Mouse (Mus musculus) liver, adult 2 months (tissue): ENCODE data around the gene Cfdp1. TPM values are rescaled to one million over a fixed set of nuclear protein-coding genes. Genes with fewer than 3 reads are reported as not detected.
A peak's percentile ranks its signal among the peaks of the same experiment; 100 is the strongest.

Experiments used
- DNase-seq: peaks from one replicate; pipeline ENCODE4 v3.0.0-alpha.2; 2011; ENCODE audit warnings: low read depth, low spot score; ENCODE audit errors: extremely low read depth
- H3K27ac ChIP-seq: fragments of 200-500 bp; replicated peaks from 2 replicates; pipeline ENCODE4 v1.5.1; 2012; ENCODE audit warnings: low read depth, mild to moderate bottlenecking, control low read depth, inconsistent platforms, low read length; ENCODE audit not compliant: insufficient read depth
- H3K27me3 ChIP-seq: fragments of 200-500 bp; 2 replicates; pipeline ENCODE4 v1.6.1; 2012; ENCODE audit warnings: mild to moderate bottlenecking, moderate library complexity, low read length, inconsistent platforms; ENCODE audit not compliant: control insufficient read depth, insufficient read depth
- H3K36me3 ChIP-seq: fragments of 200-500 bp; 2 replicates; pipeline ENCODE4 v1.6.1; 2012; ENCODE audit warnings: low read length, inconsistent platforms; ENCODE audit not compliant: control insufficient read depth, insufficient read depth
- H3K4me1 ChIP-seq: fragments of 200-500 bp; 2 replicates; pipeline ENCODE4 v1.6.1; 2011; ENCODE audit warnings: low read length; ENCODE audit not compliant: control insufficient read depth, insufficient read depth
- H3K4me3 ChIP-seq: fragments of 200-500 bp; 2 replicates; pipeline ENCODE4 v1.5.1; 2011; ENCODE audit warnings: low read depth, mild to moderate bottlenecking, control low read depth, low read length, moderate library complexity; ENCODE audit not compliant: insufficient read depth
- H3K79me2 ChIP-seq: fragments of 200-500 bp; 2 replicates; pipeline ENCODE4 v1.6.1; 2012; ENCODE audit warnings: inconsistent platforms, mild to moderate bottlenecking, low read length, moderate library complexity; ENCODE audit not compliant: control insufficient read depth, insufficient read depth
- H3K9ac ChIP-seq: fragments of 200-500 bp; 2 replicates; pipeline ENCODE4 v1.6.1; 2012; ENCODE audit warnings: low read depth, mild to moderate bottlenecking, control low read depth, inconsistent platforms, low read length
- CTCF ChIP-seq: fragments of 200-500 bp; IDR thresholded peaks from 2 replicates; pipeline ENCODE4 v1.5.1; 2011; ENCODE audit warnings: low read depth, low read length, control low read depth
- POLR2A ChIP-seq: fragments of 200-500 bp; IDR thresholded peaks from 2 replicates; pipeline ENCODE4 v1.6.1; 2011; ENCODE audit warnings: low read length, control low read depth; ENCODE audit not compliant: insufficient read depth; ENCODE audit errors: extremely low read depth
- WGBS: fragments of 180-500 bp; shearing (Covaris S2); methylation state at CpG from one replicate; pipeline ENCODE4 v1.1.7; 2018; 5-methylcytosine and 5-hydroxymethylcytosine counted together
- polyA plus RNA-seq: library from polyadenylated mRNA; depleted of rRNA; stranded (reverse); fragments of >200 nt; gene quantifications from 2 replicates; pipeline ENCODE4 v1.2.3, GENCODE M21; 2012
- total RNA-seq: library from RNA; depleted of rRNA; stranded (reverse); fragments of >200 nt; gene quantifications from 2 replicates; pipeline ENCODE4 v1.2.3, GENCODE M21; 2014

Gene Cfdp1
- total and polyA plus RNA-seq, 2 experiments = 3.8 to 40.7 TPM

GRCm38 (mm10) chr8:111877711-111878110 is 23.6 kb upstream of the Cfdp1 start:
- TF ChIP-seq POLR2A (no peak), CTCF (no peak)
- Histone ChIP-seq H3K27me3 (no peaks in the 10 kb centered on the region), H3K4me3 (no peak overlapping the region), H3K27ac (no peak overlapping the region), H3K79me2 (peaks cover 2% of the 10 kb centered on the region; the same call in 1 of the 2 replicates), H3K36me3 (no peaks in the 10 kb centered on the region), H3K9ac (no peak overlapping the region), H3K4me1 (peaks cover 3% of the 10 kb centered on the region; the same call in 1 of the 2 replicates)
- no peak for DNase-seq
- WGBS = 85% methylated on average over 9 of the region's 9 CpGs

GRCm38 (mm10) chr8:111876355-111876948 is 22.4 kb upstream of the Cfdp1 start, which contains the start of gene Tmem170:
TSS of gene Tmem170 (minus strand) at chr8:111876750.
- Histone ChIP-seq H3K9ac (peak within 1 kb of the TSS; percentile 68), H3K36me3 (no peaks in the 10 kb centered on the region), H3K27ac (peak within 1 kb of the TSS; percentile 38), H3K27me3 (no peaks in the 10 kb centered on the region), H3K4me3 (peak within 1 kb of the TSS; percentile 76), H3K4me1 (peaks cover 3% of the 10 kb centered on the region; the same call in 1 of the 2 replicates), H3K79me2 (peaks cover 2% of the 10 kb centered on the region; the same call in 1 of the 2 replicates)
- WGBS = under 1% methylated on average over 50 of the region's 53 CpGs
- TF ChIP-seq CTCF = peak; percentile 90
- peak; percentile 11; the same call in 1 of the 2 replicates for TF ChIP-seq POLR2A
- peak; percentile 84 for DNase-seq

DNA sequence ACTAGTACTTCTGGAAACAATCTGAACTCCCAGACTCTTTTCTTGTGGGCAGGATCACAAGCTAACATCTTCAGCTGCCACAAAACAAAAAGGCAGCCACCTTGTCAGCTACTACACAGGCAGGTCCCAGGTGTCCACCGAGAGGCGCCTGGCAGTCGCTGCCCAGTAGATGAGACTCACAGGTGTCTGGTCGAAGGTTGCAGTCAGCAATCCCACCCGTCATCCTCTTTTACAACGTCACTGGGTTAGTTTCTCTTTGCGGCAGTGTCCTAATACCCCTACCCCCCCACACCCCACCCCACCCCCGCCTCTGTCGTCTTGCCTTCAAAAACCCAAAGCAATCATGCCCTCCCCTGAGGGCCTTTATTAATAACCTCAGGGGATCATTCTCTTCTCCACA is 21.7 kb upstream of the Cfdp1 start:
- Histone ChIP-seq H3K36me3 (no peaks in the 10 kb centered on the region), H3K27me3 (no peaks in the 10 kb centered on the region), H3K27ac (0 out of 2 replicates have a peak overlapping the region, but pooled peaks have one; percentile 38), H3K4me3 (peak overlapping the region; percentile 76), H3K9ac (peak overlapping the region; percentile 68), H3K4me1 (peaks cover 3% of the 10 kb centered on the region; the same call in 1 of the 2 replicates), H3K79me2 (peaks cover 2% of the 10 kb centered on the region; the same call in 1 of the 2 replicates)
- WGBS = 8% methylated on average over 9 of the region's 9 CpGs
- peak; percentile 11 for DNase-seq
- TF ChIP-seq CTCF = no peak
- no peak for TF ChIP-seq POLR2A

- H3K27me3 ChIP-seq = no peaks in the 10 kb centered on the region
- no peak for DNase-seq
- TF ChIP-seq POLR2A (no peak), CTCF (no peak)
- no peak overlapping the region for H3K4me3 ChIP-seq
- peaks cover 2% of the 10 kb centered on the region; the same call in 1 of the 2 replicates for H3K79me2 ChIP-seq
- 0 out of 2 replicates have a peak, but pooled peaks cover 3% of the 10 kb centered on the region for H3K36me3 ChIP-seq
- H3K27ac ChIP-seq = no peak overlapping the region
- peaks cover 3% of the 10 kb centered on the region; the same call in 1 of the 2 replicates for H3K4me1 ChIP-seq
- 87% methylated on average over 3 of the region's 3 CpGs for WGBS
- no peak overlapping the region for H3K9ac ChIP-seq
Measured at GRCm38 (mm10) chr8:111871278-111871677, 17.2 kb upstream of the Cfdp1 start.

GRCm38 (mm10) chr8:111870379-111870778 is 16.3 kb upstream of the Cfdp1 start:
- Histone ChIP-seq H3K4me1 (peaks cover 3% of the 10 kb centered on the region; the same call in 1 of the 2 replicates), H3K4me3 (no peak overlapping the region), H3K27ac (no peak overlapping the region), H3K27me3 (no peaks in the 10 kb centered on the region), H3K79me2 (peaks cover 2% of the 10 kb centered on the region; the same call in 1 of the 2 replicates), H3K36me3 (0 out of 2 replicates have a peak, but pooled peaks cover 3% of the 10 kb centered on the region), H3K9ac (no peak overlapping the region)
- DNase-seq = no peak
- WGBS = 81% methylated on average over 3 of the region's 3 CpGs
- TF ChIP-seq POLR2A (no peak), CTCF (no peak)

DNA sequence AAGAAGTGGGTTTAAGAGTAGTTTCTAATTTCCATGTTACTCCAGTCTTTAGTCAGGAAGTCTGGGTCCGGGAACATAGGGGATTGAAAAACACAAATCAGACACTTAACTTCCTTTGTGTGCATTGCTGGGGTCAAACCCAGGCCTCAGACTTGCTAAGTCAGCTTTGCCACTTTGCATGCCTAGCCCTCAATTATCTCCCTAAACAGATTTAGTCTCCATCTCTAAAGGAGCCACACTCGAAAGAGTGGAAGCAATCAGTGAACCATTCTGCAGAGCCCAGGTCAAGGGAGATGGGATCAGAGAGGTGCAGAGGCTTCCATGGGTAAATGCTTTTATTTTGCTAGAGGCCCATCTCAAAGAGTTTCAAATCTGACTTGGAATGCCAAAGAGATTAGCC is 14.6 kb upstream of the Cfdp1 start:
- no peak overlapping the region for H3K4me3 ChIP-seq
- H3K79me2 ChIP-seq = peaks cover 2% of the 10 kb centered on the region; the same call in 1 of the 2 replicates
- no peaks in the 10 kb centered on the region for H3K4me1 ChIP-seq
- no peak overlapping the region for H3K27ac ChIP-seq
- no peaks in the 10 kb centered on the region for H3K27me3 ChIP-seq
- TF ChIP-seq POLR2A (no peak), CTCF (no peak)
- H3K36me3 ChIP-seq = peaks cover 10% of the 10 kb centered on the region
- DNase-seq = no peak
- H3K9ac ChIP-seq = no peak overlapping the region
- 80% methylated on average over 2 of the region's 2 CpGs for WGBS
